Mouse (Mus musculus): ENCODE measurements around the gene Rps2. TPM values are rescaled to one million over a fixed set of nuclear protein-coding genes. Genes with fewer than 3 reads are reported as not detected.

Gene Rps2
- polyA plus RNA-seq, 1 experiment, result 4,974 TPM

DNA sequence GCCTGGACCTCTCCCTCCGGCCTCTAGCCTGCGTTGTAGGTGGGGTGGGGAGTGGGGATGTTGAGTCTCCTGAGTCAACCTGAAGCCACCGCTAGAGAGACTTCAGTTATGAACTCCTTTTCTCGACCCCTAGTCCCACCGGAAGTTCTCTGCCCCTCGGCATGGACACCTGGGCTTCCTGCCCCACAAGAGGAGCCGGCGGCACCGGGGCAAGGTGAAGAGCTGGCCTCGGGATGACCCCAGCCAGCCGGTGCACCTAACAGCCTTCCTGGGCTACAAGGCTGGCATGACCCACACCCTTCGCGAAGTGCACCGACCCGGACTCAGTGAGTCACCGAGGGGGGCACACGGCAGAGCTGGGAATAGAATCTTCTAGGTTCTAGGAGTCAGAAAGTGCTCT lies 10.3 kb downstream of the Rps2 start:
- DNase-seq (ENCODE audit: low read depth, low spot score), result no peak
- 66% methylated on average over 17 of the region's 17 CpGs for WGBS

DNA sequence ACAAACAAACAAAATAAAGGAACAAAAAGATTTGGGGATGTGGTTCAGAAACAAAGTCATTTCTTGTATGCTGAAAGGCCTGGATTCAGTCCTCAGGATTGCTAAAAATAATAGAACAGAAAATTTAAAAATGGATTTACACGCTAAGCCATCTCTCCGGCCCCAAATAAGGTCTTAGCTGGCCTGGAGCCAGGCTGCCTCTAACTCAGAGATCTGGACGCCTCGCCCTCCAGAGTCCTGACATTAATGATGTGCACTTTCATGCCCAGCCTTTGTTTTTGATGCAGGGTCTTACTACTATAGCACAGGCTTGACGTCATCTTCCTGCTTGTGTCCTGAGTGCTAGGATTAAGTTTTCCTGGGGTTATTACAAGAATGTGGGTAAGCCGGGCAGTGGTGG lies 11.2 kb downstream of the Rps2 start:
- WGBS, result 59% methylated on average over 6 of the region's 6 CpGs
- DNase-seq (ENCODE audit: low read depth, low spot score), result no peak

DNA sequence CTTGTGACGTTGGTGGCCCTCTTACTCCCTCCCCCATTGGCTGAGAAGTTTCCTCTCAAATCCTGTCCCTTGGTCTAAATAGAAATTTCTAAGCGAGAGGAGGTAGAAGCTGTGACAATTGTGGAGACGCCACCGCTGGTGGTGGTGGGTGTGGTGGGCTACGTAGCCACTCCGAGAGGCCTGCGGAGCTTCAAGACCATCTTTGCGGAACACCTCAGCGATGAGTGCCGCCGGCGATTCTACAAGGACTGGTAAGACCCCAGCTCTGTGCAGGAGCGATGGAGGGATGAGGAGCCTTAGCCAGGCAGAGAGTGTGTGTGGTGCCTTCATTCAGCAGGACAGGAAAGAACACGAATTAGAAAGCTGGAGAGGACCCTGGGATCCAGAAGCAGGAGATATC lies 12.9 kb downstream of the Rps2 start:
- WGBS, result 81% methylated on average over 14 of the region's 14 CpGs

DNA sequence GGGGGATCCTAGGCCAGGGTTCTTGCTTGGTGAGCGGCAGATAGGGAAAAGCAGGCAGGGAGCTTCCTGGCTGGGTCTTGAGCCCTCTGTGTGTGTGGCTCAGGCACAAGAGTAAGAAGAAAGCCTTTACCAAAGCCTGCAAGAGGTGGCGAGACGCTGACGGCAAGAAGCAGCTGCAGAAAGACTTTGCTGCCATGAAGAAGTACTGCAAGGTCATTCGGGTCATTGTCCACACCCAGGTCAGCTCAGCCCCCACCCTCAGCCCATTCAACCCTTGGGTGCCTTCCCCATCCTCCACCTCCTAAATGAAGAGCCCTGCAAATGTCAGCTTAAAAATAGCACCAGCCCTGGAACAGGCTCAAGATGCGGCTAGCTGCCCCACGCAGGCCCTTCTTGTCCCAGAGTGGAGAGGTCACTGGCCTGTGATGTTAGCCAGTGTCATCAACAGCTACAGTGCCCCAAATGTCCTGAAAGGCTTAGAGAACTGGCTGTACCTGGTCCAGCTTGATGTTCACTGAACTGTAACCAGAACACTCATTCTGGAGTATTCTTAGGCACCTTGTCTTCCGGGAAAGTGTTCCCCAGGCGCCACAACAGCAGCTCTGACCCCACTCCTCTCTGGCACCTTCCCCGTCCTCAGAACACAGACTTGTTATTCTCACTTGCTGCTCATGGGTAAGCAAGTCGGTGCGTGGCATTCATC lies 14.5 kb downstream of the Rps2 start:
- 83% methylated on average over 12 of the region's 12 CpGs for WGBS
- DNase-seq (ENCODE audit: low read depth, low spot score), result no peak

More for the DNA sequence above, 12.9 kb downstream of the Rps2 start:
- DNase-seq (ENCODE audit: low read depth, low spot score), result no peak

DNA sequence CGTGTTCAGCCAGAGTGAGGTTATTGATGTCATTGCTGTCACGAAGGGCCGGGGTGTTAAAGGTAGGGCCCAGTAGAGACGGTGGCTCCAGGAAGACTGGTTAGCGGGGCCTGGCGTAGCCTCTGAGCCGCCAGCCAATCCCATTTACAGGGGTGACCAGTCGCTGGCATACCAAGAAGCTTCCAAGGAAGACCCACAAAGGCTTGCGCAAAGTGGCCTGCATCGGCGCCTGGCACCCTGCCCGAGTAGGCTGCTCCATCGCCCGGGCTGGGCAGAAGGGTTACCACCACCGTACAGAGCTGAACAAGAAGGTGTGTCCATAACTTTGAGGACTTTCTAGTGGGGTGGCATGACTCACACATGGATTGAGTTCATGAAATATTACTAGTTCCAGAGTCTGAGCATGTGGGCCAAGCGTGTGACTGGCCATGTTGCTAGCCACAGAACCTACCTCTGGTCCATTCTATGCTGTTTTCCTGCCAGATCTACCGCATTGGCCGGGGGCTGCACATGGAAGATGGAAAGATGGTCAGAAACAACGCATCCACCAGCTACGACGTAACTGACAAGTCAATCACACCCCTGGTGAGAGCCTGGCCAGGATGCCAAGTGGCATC lies 15.6 kb downstream of the Rps2 start:
- WGBS, result 88% methylated on average over 21 of the region's 21 CpGs
- DNase-seq (ENCODE audit: low read depth, low spot score), result no peak

DNA sequence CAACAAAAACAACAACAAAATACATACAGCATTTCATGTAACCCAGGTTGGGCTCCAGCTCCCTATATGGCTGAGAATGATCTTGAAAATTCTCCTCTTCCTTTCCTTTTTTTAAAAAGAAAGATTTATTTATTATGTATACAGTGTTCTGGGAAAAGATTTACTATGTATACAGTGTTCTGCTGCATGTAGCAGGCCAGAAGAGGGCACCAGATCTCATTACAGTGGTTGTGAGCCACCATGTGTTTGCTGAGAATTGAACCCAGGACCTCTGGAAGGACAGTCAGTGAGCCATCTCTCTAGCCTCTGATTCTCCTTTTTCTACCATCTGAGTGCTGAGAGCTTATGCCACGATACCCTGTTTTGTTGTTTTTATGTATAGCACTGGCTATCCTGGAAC lies 16.6 kb downstream of the Rps2 start:
- DNase-seq (ENCODE audit: low read depth, low spot score), result no peak
- 82% methylated on average over 1 of the region's 1 CpGs for WGBS

DNA sequence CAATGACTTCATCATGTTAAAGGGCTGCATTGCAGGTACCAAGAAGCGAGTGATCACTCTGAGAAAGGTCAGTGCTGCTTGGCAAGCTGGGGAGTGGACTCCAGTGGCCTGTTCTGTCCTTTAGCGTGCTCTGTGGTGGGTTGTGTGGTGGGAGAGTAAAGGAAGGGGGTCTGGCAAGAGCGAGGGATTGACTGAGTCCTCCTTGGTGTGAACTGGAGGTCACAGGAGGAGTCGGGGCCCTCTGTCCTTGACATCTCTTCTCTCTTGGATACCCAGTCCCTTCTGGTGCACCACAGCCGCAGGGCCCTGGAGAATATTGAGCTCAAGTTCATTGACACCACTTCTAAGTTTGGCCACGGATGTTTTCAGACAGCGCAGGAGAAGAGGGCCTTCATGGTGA lies 17.5 kb downstream of the Rps2 start:
- WGBS, result 90% methylated on average over 7 of the region's 7 CpGs
- no peak for DNase-seq (ENCODE audit: low read depth, low spot score)

DNA sequence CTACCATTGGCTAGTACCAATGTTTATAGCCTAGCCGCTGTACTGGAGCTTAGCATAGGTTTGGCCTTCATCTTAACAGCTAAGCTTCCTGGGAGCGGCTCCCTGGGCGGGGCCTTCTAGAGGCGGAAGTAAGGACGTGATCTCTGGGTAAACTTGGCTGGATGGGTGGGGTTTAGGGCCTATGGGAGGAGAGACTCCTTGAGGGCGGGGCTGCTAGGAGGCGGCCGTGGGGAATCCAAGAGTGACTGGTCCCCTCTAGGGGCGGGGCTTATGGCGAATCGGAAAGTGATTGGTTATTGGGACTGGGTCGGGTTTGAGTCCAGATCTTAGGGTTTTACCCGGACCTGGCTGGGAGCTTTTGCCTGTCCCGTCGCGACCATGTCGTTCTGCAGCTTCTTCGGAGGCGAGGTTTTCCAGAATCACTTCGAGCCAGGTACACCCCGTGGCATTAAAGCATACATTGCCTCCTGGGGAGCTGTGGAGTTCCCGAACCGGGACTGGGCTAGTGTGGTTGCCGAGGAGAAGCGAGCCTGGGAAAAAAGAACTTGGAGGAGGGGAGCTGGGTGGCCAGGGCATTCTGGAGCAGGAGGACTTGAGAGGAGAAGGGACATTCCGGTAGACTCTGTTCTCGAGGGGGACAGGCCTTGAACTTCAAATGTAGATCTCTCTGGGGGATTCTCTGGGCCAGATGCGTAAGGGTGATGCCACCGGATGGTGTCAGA lies 18.6 kb downstream of the Rps2 start, which contains the start of gene Msrb1:
TSS of gene Msrb1 (plus strand) at position 313 of the 722 bp plus-strand sequence.
- peak; percentile 100 for DNase-seq (ENCODE audit: low read depth, low spot score)
- WGBS, result 2% methylated on average over 29 of the region's 29 CpGs

DNA sequence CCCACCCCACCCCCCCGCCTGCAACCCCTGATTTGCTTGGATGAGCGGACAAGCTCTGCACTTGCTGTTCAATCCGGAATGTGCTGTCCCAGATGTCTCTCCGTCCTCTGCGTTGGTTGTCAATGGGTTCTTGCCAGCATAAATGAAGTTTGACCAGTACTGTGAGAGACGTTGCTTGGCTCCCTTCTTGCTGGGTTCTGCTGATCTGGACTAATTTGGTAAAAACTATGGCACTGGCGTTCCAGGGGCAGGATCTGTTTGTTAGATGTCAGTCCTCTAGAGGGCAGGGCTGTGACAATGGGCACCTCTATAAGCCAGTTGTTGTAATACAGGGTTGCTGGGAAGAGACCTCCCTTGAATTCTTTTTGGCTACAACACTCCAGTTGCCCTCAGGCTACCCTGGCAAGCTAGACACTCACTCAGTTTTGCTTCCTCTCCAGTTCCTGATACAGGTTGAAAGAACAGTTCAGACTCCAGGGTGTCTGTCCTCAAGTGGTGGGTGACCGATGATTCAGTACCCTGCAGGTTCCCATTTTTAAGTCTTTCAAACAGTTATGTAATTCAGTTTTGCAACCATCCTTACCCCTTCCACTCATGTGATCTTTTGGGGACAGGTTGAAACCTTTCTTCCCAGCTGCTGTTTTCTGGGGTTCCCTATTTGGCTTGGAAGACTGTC lies 19.4 kb downstream of the Rps2 start:
- no peak for DNase-seq (ENCODE audit: low read depth, low spot score)

DNA sequence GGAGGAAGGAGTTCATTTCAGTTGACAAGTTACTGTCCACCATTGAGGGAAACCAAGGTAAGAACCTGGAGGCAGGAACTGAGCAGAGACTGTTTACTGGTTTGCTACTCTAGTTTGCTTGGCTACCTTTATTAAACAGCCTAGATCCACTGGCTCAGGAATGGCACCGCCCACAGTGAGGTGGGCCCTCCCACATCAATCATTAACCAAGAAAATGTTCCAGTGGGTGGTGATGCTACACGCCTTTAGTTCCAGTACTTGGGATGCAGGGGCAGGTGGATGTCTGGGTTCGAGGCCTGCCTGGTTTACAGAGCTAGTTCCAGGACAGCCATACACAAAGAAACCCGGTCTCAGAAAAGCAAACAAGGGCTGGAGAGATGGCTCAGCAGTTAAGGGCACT lies 20.3 kb downstream of the Rps2 start:
- DNase-seq (ENCODE audit: low read depth, low spot score), result peak; percentile 63
- 33% methylated on average over 4 of the region's 4 CpGs for WGBS

More for the DNA sequence above, 19.4 kb downstream of the Rps2 start:
- WGBS, result 13% methylated on average over 8 of the region's 8 CpGs

DNA sequence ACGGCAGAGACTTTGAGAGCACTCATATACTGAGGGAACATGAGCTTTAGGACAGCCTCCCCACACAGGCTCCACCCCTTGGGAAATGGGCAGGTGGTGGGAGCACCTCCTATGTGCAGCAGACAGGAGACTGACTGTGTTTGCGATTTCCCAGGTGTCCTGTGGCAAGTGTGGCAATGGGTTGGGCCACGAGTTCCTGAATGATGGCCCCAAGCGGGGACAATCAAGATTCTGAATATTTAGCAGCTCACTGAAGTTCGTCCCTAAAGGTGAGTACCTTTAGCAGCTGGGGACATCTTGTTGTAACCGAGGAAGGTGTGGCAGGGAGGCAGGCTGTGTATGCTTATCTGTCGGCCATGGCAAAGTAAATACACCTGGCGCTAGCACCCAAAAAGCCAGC lies 22.0 kb downstream of the Rps2 start:
- no peak for DNase-seq (ENCODE audit: low read depth, low spot score)
- 37% methylated on average over 8 of the region's 8 CpGs for WGBS

DNA sequence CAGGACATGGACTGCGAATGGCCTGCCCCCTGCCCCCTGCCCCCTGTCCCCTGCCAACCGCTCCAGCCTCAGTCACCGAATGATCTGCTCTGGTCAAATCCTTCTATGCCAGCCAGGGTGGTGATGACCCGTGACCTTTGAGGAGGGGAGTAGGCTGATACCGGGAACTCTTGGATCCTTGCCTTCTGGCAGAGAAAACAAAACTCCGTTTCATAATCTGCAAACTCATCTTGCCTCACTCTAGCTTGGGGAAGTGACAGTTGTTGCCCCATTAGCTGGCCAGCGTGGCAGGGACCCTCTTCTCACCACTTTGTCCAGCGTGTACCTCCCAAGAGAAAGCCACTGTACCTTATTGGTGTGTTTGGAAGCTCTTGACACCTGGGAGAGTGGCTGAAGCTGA lies 24.4 kb downstream of the Rps2 start:
- 59% methylated on average over 8 of the region's 8 CpGs for WGBS
- DNase-seq (ENCODE audit: low read depth, low spot score), result no peak

DNA sequence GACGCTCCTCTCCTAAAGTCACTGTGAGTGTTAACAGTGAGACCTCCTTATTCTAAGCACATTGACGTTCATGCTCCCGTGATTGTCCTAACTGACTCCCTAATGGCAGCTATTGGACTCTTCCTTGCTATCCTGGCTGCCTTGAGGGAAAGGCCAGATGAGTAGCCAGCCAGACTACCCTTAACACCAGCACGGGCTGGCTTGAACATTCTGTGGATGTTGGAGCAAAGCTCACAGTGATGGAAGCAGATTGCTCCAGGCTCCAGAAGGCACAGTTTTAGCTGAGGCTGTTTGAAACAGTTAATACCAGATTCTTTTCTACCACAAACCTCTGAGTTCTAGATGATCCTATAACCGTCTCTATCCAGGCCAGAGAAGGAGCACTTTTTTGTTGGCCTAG lies 26.0 kb downstream of the Rps2 start:
- WGBS, result 75% methylated on average over 5 of the region's 5 CpGs

DNA sequence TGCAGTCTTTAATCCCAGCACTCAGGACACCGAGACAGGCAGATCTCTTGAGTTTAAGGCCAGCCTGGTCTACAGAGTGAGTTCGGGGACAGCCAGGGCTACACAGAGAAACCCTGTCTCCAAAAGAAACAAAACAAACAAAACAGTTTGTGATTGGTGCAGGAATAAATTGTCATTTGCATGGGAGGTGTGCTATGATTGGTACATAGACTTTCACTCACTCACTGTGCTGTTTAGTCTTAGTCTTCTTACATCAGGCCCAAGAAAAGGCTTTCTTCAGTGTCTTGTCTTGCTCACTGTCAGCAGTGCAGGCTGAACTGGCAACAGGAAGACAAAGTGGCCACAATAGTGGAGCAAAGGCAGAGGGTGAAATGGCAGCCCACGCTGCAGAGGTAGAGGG lies 26.5 kb downstream of the Rps2 start:
- DNase-seq (ENCODE audit: low read depth, low spot score), result no peak
- 82% methylated on average over 3 of the region's 3 CpGs for WGBS

More for the DNA sequence above, 26.0 kb downstream of the Rps2 start:
- DNase-seq (ENCODE audit: low read depth, low spot score), result no peak

DNA sequence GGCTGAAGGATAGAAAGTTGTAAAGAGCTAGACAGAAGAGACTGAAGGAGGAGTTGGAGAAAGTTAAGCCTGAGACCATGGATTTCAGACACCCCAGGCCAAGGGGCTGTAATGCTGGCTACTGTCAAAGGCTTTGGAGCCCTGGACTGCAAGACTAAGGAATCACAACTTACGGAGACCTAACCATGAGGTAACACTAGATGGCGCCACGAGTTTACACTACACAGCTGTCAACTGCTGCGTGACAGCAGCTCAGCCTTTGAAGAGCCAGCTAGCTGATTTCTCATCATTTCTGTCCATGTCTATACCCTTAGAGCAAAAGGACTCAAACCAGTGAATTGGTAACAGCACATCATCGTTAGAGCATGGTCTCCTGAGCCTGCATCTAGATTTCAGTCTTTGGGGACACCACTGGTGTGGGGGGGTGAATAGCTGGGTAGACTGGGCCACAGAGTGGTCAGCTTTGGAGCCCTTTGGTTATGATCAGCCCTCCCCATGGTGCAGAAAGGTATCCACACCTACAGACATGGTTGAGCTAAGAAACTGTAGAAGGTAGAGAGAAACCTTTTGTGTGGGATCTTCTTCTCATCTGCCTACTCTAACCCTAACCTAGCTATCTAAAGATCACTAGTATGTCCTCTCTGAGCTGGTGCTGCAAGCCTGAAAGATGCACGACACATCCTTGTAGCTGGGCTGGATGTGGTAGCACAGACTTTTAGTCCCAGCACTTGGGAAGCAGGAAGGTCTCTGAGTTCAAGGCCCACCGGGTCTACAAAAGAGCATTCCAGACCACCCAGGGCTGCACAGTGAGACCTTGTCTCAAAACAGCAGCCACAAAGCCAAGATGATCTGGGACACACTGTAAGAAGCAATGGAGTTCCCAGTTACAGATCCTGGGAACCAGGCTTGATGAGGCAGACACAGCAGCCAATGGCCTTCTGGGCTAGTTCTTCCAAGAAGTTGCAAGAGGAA lies 27.9 kb downstream of the Rps2 start:
- peak; percentile 69 for DNase-seq (ENCODE audit: low read depth, low spot score)

DNA sequence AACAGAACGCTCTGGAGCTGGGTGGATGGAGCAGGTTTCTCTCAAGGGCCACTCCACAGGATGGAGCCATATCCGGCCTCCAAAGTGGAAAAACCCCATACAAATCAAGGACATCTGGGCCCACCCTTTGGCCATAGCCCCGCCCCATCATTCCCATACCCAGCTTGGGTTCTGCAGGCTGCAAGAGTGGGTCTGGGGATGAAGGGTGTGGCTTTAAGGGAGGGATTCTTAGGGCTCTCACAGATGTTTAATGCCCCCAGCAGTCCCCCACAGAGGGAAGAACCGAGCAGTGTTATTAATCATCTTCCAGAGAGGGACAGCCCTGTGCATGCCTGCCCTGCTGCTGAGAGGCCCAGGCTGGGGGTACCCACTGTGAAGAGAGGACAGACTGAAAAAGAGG lies 29.1 kb downstream of the Rps2 start:
- WGBS, result 60% methylated on average over 4 of the region's 4 CpGs
- no peak for DNase-seq (ENCODE audit: low read depth, low spot score)

More for the DNA sequence above, 27.9 kb downstream of the Rps2 start:
- 22% methylated on average over 7 of the region's 7 CpGs for WGBS

DNA sequence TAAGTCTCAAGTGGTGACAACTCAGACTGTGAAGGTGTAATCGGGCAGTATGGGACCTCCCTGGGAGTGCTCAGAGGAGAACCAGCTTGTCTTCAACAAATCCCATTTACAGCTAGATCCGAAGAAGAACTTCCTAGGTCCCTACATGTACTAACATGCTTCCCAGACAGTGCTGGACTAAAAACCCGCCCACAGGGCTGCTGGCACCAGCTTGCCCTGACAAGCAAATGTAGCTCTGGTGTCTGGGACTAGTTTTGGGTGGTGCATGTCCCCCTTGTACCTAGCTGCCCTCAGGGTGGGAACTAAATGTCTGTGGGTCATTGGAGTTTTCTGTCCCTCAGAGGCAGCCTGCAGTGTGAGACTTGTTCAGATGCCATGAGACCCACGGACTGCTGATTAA lies 33.6 kb downstream of the Rps2 start:
- DNase-seq (ENCODE audit: low read depth, low spot score), result no peak
- 25% methylated on average over 4 of the region's 4 CpGs for WGBS

DNA sequence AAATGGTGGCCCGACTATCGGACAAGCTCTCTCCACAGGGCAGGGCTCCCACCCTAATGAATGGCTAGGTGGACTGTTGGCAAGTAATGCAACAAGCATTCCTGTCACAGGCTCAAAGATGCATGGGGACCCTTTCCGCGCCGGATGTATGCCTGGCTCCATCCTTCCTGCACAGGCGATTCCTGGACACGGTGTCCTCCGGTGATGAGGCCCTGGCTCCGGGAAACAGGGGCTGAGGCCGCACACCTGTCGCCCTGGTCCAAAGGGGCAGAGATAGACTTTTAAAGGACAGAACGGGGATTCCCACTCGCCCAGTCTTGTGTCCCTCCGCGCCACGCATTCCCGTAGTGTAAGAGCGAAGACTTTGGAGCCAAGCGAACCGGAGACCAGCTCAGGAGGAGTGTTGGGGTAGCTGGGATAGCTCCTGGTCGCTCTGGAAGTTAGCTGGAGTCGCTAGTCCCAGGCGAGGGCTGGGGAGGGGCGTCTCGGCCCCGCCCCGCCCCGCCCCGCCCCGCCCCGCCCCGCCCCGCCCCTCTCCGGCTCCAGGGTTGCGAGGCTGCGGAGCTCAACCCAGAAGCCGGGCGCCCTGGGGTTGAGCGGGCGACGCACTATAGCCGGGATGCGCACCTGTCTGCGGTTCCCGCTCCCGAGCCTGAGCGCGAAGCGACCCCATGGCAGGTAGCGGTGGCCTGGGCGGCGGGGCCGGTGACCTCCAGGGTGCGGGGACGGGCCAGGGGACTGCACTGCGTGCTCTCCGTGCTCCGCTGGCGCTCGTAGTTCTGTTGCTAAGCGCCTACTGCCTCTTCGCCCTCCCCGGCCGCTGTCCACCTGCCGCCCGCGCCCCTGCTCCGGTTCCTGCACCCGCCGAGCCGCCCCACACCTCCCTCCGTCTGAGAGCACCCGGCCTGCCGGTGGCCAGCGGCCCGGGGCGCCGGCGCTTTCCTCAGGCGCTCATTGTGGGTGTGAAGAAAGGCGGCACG lies 34.8 kb downstream of the Rps2 start, which contains the start of gene Hs3st6:
TSS of gene Hs3st6 (plus strand) at position 574 of the 980 bp plus-strand sequence.
- no peak for DNase-seq (ENCODE audit: low read depth, low spot score)

More for the DNA sequence above, 34.8 kb downstream of the Rps2 start, which contains the start of gene Hs3st6:
- 1% methylated on average over 80 of the region's 82 CpGs for WGBS
